Mouse (Mus musculus) intestine, embryonic 16.5 days (tissue): ENCODE data around the gene Nalcn. TPM values are rescaled to one million over a fixed set of nuclear protein-coding genes. Genes with fewer than 3 reads are reported as not detected.

Experiments
- ATAC-seq: fragments of 200-750 bp; cut with Nextera tagmentation; 2 replicates; pipeline ENCODE4 v1.8.0; 2017; ENCODE audit warnings: moderate TSS enrichment, moderate library complexity
- H3K27ac ChIP-seq: fragments of 300-500 bp; sonication (generic); 2 replicates; pipeline ENCODE4 v1.5.1; 2014; ENCODE audit warnings: mild to moderate bottlenecking, low read length
- H3K27me3 ChIP-seq: fragments of 300-500 bp; sonication (generic); replicated peaks from 2 replicates; pipeline ENCODE4 v1.6.1; 2014; ENCODE audit warnings: low read length, control low read depth, mixed read lengths; ENCODE audit not compliant: control insufficient read depth, insufficient read depth
- H3K36me3 ChIP-seq: fragments of 300-500 bp; sonication (generic); 2 replicates; pipeline ENCODE4 v1.6.1; 2014; ENCODE audit warnings: low read length, control low read depth; ENCODE audit not compliant: control insufficient read depth, insufficient read depth
- H3K4me1 ChIP-seq: fragments of 300-500 bp; sonication (generic); 2 replicates; pipeline ENCODE4 v1.6.1; 2014; ENCODE audit warnings: low read length, control low read depth, mixed read lengths; ENCODE audit not compliant: control insufficient read depth, insufficient read depth
- H3K4me2 ChIP-seq: fragments of 300-500 bp; sonication (generic); 2 replicates; pipeline ENCODE4 v1.6.1; 2014; ENCODE audit warnings: low read depth, low read length, control low read depth
- H3K4me3 ChIP-seq: fragments of 300-500 bp; sonication (generic); 2 replicates; pipeline ENCODE4 v1.5.1; 2014; ENCODE audit warnings: mild to moderate bottlenecking, low read length
- H3K9ac ChIP-seq: fragments of 300-500 bp; sonication (generic); 2 replicates; pipeline ENCODE4 v1.6.1; 2014; ENCODE audit warnings: low read depth, low read length
- H3K9me3 ChIP-seq: fragments of 300-500 bp; sonication (generic); 2 replicates; pipeline ENCODE4 v1.6.1; 2016; ENCODE audit warnings: low read length, control low read depth; ENCODE audit not compliant: control insufficient read depth
- WGBS: fragments of 180-500 bp; shearing (Covaris S2); extraction: QIAGEN DNeasy Blood & Tissue Kit; methylation state at CpG from one replicate; pipeline ENCODE4 v1.1.7; 2014; 5-methylcytosine and 5-hydroxymethylcytosine counted together
- polyA plus RNA-seq: library from polyadenylated mRNA; unstranded; fragments of >200 nt; fragmentation: Nextera tagmentation; extraction: Ambion mirVana; gene quantifications from 2 replicates; pipeline ENCODE4 v1.2.1, GENCODE M21; 2015

The Nalcn gene
- polyA plus RNA-seq, 1 experiment from 2014 or later, result 0.59 TPM

DNA sequence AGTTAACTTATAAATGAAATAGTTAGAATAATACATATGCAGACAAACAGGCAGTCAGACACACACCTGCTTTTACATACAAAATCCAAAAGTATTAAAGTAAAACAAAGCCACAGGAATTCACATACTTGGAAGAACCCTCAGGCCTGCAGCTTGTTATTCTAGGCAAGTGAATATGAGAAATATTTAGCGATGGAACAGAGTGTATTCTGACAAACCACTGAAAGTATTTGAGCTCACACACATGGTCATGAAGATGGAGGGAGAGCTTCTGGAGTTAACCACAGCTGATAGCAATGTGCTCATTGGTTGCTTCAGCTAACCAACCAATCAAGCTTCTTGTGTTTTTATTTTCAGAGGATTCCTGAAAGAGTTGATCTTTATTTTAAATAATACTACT lies 93.9 kb downstream of the Nalcn start:
- no peak for ATAC-seq

DNA sequence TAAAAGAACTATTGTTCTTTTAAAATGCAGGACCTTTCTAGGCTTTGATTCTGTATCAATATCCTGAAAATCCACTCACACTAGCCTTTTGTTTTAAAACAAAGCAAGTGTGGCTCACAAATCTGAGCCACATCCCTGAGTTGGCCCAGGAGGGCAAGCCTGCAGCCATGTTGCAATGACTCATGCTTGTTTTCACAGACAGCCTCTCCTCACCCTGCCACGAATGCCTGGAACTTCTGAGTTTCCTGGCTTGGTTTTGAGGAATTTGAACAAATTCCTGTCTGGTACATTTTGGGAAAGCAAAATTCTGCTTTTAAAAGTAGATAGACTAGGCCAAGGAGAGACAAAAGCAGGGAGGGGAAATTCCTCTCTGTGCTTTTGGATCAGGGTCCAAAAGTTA lies 95.7 kb downstream of the Nalcn start:
- Histone ChIP-seq H3K4me2 (no peak overlapping the region), H3K27ac (no peak overlapping the region), H3K4me3 (no peak overlapping the region), H3K9me3 (no peaks in the 10 kb centered on the region), H3K36me3 (no peaks in the 10 kb centered on the region), H3K4me1 (no peaks in the 10 kb centered on the region), H3K9ac (no peak overlapping the region), H3K27me3 (no peaks in the 10 kb centered on the region)
- no peak for ATAC-seq
- WGBS, result 35% methylated on average over 1 of the region's 1 CpGs

More for the DNA sequence above, 93.9 kb downstream of the Nalcn start:
- no peak overlapping the region for H3K4me3 ChIP-seq
- WGBS, result 82% methylated on average over 1 of the region's 1 CpGs
- no peaks in the 10 kb centered on the region for H3K27me3 ChIP-seq
- H3K4me1 ChIP-seq, result no peaks in the 10 kb centered on the region
- H3K36me3 ChIP-seq, result no peaks in the 10 kb centered on the region
- no peak overlapping the region for H3K9ac ChIP-seq
- H3K27ac ChIP-seq, result no peak overlapping the region
- no peak overlapping the region for H3K4me2 ChIP-seq
- H3K9me3 ChIP-seq, result no peaks in the 10 kb centered on the region

GRCm38 (mm10) chr14:123529143-123529542 lies 97.8 kb downstream of the Nalcn start:
- no peak overlapping the region for H3K4me3 ChIP-seq
- no peaks in the 10 kb centered on the region for H3K36me3 ChIP-seq
- no peaks in the 10 kb centered on the region for H3K27me3 ChIP-seq
- H3K27ac ChIP-seq, result no peak overlapping the region
- no peaks in the 10 kb centered on the region for H3K4me1 ChIP-seq
- ATAC-seq, result no peak
- no peak overlapping the region for H3K9ac ChIP-seq
- H3K4me2 ChIP-seq, result no peak overlapping the region
- H3K9me3 ChIP-seq, result no peaks in the 10 kb centered on the region

DNA sequence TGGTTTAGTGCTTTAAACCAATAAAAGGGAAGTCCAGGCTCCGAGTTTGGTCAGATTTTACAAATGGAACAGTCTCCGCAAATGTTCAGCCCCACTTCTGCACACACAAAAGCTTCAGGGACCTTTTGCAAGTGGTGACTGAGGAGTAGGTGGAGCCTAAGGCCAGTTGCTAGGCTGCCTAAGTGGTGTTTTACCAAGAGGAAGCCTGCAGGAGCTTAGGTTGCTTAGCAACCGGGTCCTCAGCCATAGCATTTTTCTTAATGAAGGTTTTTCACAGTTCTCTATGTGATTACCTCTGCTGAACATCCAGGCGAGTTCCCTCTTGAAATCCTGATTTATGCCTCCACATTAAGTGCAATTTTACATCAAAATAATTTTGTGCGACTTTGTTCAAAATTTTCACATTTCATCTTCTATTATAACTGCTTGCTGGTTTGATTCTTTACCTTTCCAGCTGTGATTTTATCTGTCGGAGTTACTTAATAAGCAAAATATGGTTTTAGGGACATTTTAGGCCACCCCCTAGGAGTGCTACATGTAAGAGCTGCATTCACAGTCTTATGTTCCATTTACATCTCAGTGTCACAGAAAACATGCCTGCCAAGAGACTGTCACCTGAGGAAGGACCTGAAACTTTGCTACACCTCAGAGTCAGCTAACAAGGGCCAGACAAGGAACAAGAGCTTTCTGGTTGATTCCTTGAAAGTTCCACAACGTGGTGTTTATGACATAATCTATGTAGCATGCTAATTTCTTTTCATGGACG lies 113.4 kb downstream of the Nalcn start:
- H3K27ac ChIP-seq, result no peak overlapping the region
- no peaks in the 10 kb centered on the region for H3K27me3 ChIP-seq
- no peaks in the 10 kb centered on the region for H3K36me3 ChIP-seq
- no peak overlapping the region for H3K9ac ChIP-seq
- no peak overlapping the region for H3K4me2 ChIP-seq
- peak; percentile 50; the same call in 1 of the 2 replicates for ATAC-seq
- no peak overlapping the region for H3K4me3 ChIP-seq
- no peaks in the 10 kb centered on the region for H3K9me3 ChIP-seq
- H3K4me1 ChIP-seq, result no peaks in the 10 kb centered on the region
- 31% methylated on average over 8 of the region's 8 CpGs for WGBS

GRCm38 (mm10) chr14:123512923-123513322 lies 114.0 kb downstream of the Nalcn start:
- Histone ChIP-seq H3K36me3 (no peaks in the 10 kb centered on the region), H3K27me3 (no peaks in the 10 kb centered on the region), H3K27ac (no peak overlapping the region), H3K9me3 (no peaks in the 10 kb centered on the region), H3K9ac (no peak overlapping the region), H3K4me3 (no peak overlapping the region), H3K4me2 (no peak overlapping the region), H3K4me1 (no peaks in the 10 kb centered on the region)
- ATAC-seq, result no peak
- WGBS, result 54% methylated on average over 2 of the region's 2 CpGs

DNA sequence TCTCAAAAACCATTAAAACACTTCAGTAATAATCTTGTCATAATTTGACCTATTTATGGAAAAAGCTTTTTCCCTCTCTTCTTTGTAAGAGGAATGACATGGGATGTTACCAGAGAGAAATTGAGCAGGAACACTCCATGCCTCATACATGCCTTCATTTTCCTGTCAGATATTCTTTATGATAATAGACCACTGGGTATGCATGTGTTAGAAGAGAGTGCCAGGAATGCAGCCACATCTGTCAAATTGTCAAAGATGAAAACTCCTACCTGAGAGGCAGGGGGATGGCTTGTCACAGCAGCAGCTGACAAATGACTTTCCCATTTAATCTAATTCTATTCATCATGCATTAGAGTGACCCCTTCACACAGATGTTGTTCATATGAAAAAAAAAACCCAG lies 131.4 kb downstream of the Nalcn start:
- no peak for ATAC-seq
- Histone ChIP-seq H3K4me3 (no peak overlapping the region), H3K36me3 (no peaks in the 10 kb centered on the region), H3K9ac (no peak overlapping the region), H3K9me3 (no peaks in the 10 kb centered on the region), H3K27me3 (no peaks in the 10 kb centered on the region), H3K4me2 (no peak overlapping the region), H3K4me1 (no peaks in the 10 kb centered on the region), H3K27ac (no peak overlapping the region)

GRCm38 (mm10) chr14:123488575-123489207 lies 138.3 kb downstream of the Nalcn start:
- Histone ChIP-seq H3K4me3 (no peak overlapping the region), H3K4me1 (no peaks in the 10 kb centered on the region), H3K9me3 (no peaks in the 10 kb centered on the region), H3K27me3 (no peaks in the 10 kb centered on the region), H3K4me2 (no peak overlapping the region), H3K27ac (no peak overlapping the region), H3K36me3 (no peaks in the 10 kb centered on the region), H3K9ac (no peak overlapping the region)
- 57% methylated on average over 1 of the region's 1 CpGs for WGBS
- ATAC-seq, result no peak

DNA sequence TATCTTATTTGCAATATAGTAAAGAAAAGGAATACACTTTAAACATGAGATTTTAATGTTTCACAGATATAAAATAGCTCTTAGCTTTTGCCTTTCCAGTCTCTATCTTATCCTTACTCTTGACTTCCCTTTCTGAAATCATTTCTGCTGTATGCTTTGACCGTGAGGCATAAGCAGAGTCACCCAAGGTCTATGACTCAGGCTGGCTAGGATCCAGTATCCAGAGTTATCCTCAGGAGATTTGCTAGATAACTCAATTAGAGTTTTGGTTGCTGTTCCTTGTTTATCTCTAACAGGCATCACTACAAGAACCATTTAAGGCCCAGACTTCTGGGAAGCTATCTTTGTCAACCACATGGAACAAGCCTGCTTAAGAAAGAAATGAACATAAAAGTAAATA lies 164.9 kb downstream of the Nalcn start:
- H3K9ac ChIP-seq, result no peak overlapping the region
- ATAC-seq, result no peak
- WGBS, result 58% methylated on average over 1 of the region's 1 CpGs

DNA sequence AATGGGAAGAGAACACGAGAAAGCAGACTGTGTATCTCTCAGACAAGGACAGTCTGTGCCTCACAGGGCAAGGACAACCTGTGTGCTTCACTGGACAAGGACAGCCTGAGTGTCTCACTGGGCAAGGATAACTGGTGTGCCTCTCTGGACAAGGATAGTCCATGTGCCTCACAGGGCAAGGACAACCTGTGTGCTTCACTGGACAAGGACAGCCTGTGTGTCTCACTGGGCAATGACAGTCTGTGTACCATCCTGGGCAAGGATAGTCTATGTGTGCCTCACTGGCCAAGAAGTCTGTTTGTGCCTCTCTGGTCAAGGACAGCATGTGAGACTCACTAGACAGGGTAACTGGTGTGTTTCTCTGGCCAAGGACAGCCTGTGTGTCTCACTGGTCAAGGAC lies 180.9 kb downstream of the Nalcn start:
- Histone ChIP-seq H3K9ac (no peak overlapping the region), H3K4me1 (no peaks in the 10 kb centered on the region), H3K27me3 (no peaks in the 10 kb centered on the region), H3K36me3 (no peaks in the 10 kb centered on the region), H3K9me3 (no peaks in the 10 kb centered on the region), H3K4me2 (no peak overlapping the region), H3K27ac (no peak overlapping the region), H3K4me3 (no peak overlapping the region)
- ATAC-seq, result no peak
- 81% methylated on average over 1 of the region's 1 CpGs for WGBS

More for the DNA sequence above, 164.9 kb downstream of the Nalcn start:
- Histone ChIP-seq H3K4me1 (no peaks in the 10 kb centered on the region), H3K27ac (no peak overlapping the region), H3K9me3 (no peaks in the 10 kb centered on the region), H3K4me2 (no peak overlapping the region), H3K27me3 (no peaks in the 10 kb centered on the region), H3K4me3 (no peak overlapping the region), H3K36me3 (no peaks in the 10 kb centered on the region)
